ENCODE assay signal across 20 mouse cellular contexts in the genomic region with DNA sequence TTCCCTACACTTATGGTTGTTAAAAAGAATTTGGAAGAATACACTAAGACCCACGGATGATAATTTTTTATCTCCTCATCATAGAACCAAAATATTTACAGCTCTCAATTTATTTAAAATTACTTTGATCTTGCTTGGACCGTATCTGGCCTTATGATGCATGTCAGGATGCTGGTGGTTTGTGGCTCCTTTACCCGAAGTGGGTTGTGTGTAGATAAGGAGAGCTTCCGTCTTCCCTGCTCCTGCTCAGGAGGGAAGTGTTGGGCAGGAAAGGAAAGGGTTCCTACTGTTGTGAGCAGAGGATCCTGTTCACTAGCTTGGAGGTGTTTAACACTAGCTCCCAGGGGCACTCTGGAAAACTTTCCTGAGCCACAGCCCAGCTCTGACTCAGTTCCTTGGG.
"Had no signal": no experiment of that assay in that cellular context is flagged by ENCODE, and none has a peak within 500 bp of the region (broad histone marks: within the 10 kb centered on the region; RNA-seq: fewer than 3 reads in every experiment).

No protein-coding gene starts in this region.

- DNase-seq: cerebellum, adult 8-10 months; cerebellum, adult 9-10 months; cerebellum, adult 9-11 months; cerebellum, postnatal 10 days; cerebellum, postnatal 14 days; cerebellum, postnatal 25 days; cerebellum, postnatal 36 days; embryo, embryonic 11 days; forebrain, postnatal 0 days; gastrocnemius, adult 2 months; gastrocnemius, postnatal 10 days; gastrocnemius, postnatal 14 days; gastrocnemius, postnatal 25 days; gastrocnemius, postnatal 36 days; heart, adult 18-20 months; heart, adult 2 months had no signal

- ATAC-seq: forebrain, embryonic 13.5 days; forebrain, embryonic 14.5 days; forebrain, embryonic 15.5 days; forebrain, embryonic 16.5 days; forebrain, postnatal 0 days had no signal
